Mouse (Mus musculus): ENCODE data around the gene Napepld.
A peak's percentile ranks its signal among the peaks of the same experiment; 100 is the strongest.
"Not testable (repeated sequence)": the region's sequence is repeated elsewhere in the genome, so short reads cannot be mapped to it uniquely, and the experiment has no call there.

The Napepld gene

DNA sequence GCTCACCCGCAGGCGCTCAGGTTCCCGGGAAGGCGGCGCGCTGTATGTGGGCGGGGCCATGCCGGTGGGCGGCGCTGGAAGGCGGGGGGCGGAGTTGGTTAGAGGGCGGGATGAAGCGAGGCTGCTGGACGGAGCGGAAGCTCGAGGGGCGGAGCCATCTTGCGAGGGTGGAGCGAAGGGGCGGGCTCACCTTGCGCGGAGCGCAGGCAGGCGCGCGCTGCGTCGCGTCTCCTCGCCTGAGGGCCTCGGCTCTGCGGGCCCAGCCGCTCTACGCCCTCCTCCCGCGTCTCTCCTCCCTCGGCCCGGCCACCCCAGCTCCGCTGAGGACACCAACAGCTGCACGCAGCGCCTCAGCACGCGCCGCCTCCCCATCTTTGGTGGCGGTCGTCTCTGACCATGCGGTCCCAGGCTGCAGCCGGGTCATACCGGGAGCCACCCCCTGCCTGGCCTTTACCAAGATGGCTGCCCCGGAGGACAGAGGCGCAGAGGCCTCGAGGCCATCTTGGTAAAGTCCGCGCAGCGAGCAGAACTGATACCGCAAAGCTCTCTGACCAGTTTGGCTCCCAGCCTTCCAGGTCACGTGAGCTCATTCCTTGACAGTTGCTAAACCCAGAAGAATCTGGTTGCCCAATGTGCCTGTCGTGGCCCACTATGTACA lies at the start of gene Napepld:
Gene Napepld (minus strand): TSS at position 46 of the 658 bp plus-strand sequence.
- DNase-seq (ENCODE audit: low spot score in 2 of 2): peak; percentile 95 to 99

DNA sequence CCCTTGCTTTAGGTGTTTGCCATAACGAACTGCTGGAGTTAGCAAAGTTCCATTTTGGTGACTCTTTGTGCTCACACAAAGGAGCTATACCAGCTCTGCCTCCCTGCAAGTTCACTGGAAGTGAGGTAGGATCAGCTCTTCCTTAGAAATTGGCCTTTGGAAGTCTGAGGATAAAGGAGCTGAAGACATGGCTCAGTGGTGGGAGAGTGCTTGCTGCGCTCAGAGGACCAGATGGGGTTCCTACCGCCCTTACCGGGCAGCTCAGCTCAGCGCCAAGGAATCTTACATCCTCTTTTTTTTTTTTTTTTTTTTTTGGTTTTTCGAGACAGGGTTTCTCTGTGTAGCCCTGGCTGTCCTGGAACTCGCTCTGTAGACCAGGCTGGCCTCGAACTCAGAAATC lies 44.8 kb upstream of the Napepld start:
- DNase-seq (ENCODE audit: low spot score in 2 of 2): no peak

GRCm38 (mm10) chr5:21744651-21745050 lies 43.5 kb upstream of the Napepld start:
- DNase-seq (ENCODE audit: low spot score in 2 of 2): no peak

- no peak for DNase-seq (ENCODE audit: low spot score in 2 of 2)
Measured at GRCm38 (mm10) chr5:21743606-21744005, 42.4 kb upstream of the Napepld start.

- no peak for DNase-seq (ENCODE audit: low spot score in 2 of 2)
Measured at GRCm38 (mm10) chr5:21739881-21740280, 38.7 kb upstream of the Napepld start.

GRCm38 (mm10) chr5:21739120-21739519 lies 37.9 kb upstream of the Napepld start:
- DNase-seq (ENCODE audit: low spot score in 2 of 2): no peak

DNA sequence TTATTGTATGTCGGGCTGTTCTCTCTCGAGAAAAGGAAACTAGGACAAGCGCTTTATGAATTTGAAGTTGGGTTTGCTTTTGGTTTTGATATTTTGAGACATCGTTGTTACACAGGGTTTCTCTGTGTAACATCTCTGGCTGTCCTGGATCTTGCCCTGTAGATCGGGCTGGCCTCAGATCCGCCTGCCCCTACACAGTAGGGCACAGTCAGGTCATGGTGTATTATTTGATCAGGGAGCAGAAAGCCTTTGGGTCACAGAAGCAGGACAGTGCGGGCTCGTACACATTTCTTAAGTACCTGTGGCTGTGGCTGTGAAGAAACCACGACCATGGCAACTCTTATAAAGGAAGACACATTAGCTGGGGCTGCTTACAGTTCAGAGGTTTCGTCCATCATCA lies 36.4 kb upstream of the Napepld start:
- DNase-seq (ENCODE audit: low spot score in 2 of 2): no peak

GRCm38 (mm10) chr5:21736956-21737585 lies 35.9 kb upstream of the Napepld start, which contains the start of gene Pmpcb:
Gene Pmpcb (plus strand): TSS chr5:21737141.
- DNase-seq (ENCODE audit: low spot score in 2 of 2): peak; percentile 83 to 91

- DNase-seq (ENCODE audit: low spot score in 2 of 2): no peak
Measured at GRCm38 (mm10) chr5:21736046-21736445, 34.9 kb upstream of the Napepld start.

DNA sequence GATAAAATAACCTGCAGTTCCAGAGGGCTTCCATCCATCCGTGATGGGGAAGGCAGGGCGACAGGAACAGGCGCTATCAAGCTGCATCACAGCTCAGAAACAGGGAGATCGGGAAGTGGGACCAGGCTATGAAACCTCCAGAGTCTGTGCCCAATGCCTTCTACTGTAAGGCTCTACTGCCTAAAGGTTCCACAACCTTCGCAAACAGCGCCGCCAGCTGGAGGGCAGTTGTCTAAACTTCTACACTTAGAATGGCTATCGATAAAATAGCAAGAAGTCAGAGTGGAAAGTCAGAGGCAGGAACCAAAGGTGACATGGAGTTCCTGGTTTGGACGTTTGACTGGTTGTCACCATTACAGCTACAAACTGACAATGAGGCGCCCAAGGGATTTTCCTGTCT lies 34.4 kb upstream of the Napepld start:
- DNase-seq (ENCODE audit: low spot score in 2 of 2): peak in 1 of 2 experiments; percentile 44

GRCm38 (mm10) chr5:21735100-21735499 lies 33.9 kb upstream of the Napepld start:
- DNase-seq (ENCODE audit: low spot score in 2 of 2): no peak

DNA sequence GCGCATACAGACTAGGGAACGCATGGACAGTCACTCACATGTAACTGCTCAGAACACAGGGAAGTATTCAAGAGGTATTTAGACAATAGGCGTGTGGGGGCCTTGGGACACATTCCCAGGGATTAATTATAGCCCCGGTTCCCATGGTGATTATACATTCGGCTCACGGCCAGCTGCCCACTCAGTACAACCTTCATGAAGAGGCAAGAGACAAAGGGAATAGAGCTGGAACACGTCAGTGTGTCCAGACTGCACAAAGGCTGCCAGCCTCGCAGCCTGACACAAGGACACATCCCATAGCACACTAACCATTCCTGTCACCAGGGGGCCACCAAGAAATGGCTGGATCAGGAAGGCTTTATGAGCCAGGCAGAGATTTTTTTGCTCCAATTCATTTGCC lies 31.7 kb upstream of the Napepld start:
- peak; percentile 68 to 78 for DNase-seq (ENCODE audit: low spot score in 2 of 2)

- DNase-seq (ENCODE audit: low spot score in 2 of 2): no peak
Measured at GRCm38 (mm10) chr5:21732177-21732911, 31.1 kb upstream of the Napepld start.

DNA sequence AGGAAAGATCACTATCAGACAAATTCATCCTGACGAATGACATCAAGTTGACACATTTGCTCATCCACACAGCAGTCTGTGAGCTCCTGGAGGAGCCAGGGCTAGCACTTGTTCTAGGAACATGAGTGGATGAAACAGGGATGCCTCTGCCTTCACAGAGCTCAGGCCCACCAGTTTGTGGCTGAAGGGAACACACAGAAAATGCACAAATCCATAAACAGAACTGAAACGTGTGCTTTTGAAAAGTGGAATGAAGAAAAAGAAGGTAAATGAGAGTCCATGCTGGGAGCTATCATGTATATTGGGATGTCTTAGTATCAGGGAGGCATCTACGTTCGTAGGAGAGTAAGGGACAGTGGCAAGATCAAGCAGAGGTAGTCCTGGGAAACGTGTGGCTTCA lies 27.9 kb upstream of the Napepld start:
- no peak for DNase-seq (ENCODE audit: low spot score in 2 of 2)

- DNase-seq (ENCODE audit: low spot score in 2 of 2): no peak
Measured at GRCm38 (mm10) chr5:21724872-21725271, 23.7 kb upstream of the Napepld start.

DNA sequence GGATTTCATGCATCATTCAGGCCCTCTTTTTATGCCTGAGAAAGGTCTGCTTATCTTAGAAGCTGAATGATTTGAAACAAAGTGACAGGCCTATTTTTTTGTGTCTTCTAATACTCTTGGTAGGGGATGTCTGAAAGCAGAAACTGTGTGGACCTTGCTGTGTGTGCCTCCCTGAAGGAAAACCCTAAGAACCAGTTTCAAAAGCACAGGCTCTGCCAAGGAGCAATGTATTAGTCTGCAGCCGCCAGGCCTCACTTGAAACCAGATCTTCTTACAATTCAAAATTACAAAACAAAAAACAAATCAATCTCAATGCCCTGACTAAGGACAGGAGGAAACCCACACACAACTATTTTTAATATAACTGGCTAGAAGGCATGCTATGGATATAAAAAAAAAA lies 23.2 kb upstream of the Napepld start:
- no peak for DNase-seq (ENCODE audit: low spot score in 2 of 2)

GRCm38 (mm10) chr5:21719209-21719608 lies 18.0 kb upstream of the Napepld start:
- no peak for DNase-seq (ENCODE audit: low spot score in 2 of 2)

GRCm38 (mm10) chr5:21718546-21718945 lies 17.4 kb upstream of the Napepld start:
- no peak for DNase-seq (ENCODE audit: low spot score in 2 of 2)

DNA sequence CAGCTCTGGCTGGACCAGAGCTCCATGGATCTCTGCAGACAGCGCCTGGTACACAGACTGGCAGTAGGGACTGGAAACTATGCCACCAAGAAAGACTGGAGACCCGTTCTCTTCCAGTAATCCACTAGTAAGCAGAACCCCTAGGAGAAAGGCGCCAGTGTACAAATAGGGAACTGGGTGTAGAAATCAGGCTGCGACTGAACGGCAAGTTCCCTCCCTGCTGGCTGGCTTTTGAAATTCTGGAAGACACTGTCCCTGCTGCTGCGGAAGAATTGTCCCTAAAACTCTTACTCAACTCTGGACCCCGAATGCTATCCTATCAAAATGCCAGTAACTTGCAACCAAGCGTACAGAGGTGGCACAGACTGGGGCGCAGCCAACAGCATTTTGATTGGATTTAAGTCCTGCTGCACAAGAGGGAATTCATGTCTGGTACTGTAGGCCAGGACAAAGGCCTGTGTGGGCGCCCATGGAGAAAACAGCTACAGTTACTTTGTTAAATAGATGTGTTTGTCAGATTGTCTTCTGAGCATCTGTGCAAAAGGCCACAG lies 16.0 kb upstream of the Napepld start:
- DNase-seq (ENCODE audit: low spot score in 2 of 2): no peak

DNA sequence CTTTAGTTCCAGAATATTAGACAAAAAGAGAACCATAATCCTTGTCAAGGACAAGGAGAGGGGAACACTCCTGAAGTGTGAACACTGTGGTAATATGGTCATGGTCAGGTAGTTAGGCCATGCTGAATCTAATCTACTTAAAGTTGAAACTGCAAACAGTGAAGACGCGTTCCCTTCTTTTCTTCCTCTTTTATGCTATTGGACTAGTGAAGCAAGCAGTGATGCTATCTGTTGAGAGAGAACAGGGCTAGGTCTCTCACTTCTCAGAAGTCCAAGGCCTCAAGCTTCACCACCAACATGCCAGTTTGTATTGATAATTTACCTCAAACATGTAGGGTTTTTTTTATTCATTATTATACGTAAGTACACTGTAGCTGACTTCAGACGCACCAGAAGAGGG lies 13.3 kb upstream of the Napepld start:
- DNase-seq (ENCODE audit: low spot score in 2 of 2): no peak

- DNase-seq (ENCODE audit: low spot score in 2 of 2): no peak
Measured at GRCm38 (mm10) chr5:21712127-21712715, 11.0 kb upstream of the Napepld start.

GRCm38 (mm10) chr5:21708011-21708410 lies 6.8 kb upstream of the Napepld start:
- DNase-seq (ENCODE audit: low spot score in 2 of 2): not testable (repeated sequence)
